Mouse (Mus musculus): ENCODE measurements around the gene Mex3d.

DNA sequence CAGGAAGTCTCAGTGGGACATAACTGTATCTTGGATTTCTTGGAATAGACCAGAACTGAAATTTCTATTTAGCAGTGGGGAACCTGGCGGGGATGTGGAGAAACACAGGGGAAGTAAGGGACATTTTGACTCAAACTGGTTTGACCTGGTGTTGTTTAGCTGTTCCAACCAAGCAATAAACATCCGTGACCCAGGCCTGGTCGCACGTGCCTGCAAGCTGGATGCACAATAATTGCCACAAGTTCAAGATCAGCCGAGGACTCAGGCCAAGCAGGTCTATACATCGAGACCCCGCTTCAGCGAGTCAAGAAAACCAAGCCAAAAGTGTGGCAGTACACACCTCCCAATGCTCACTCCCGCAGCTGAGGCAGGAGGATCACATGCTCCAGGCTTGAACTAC, 15.5 kb downstream of the Mex3d start:
- TF ChIP-seq CTCF (IDR thresholded peaks at IDR 0.05; ENCODE audit: insufficient read depth, low read depth, low read length) = no peak
- TF ChIP-seq POLR2A (IDR thresholded peaks at IDR 0.05; ENCODE audit: insufficient read depth, low read depth, low read length) = no peak

Data from olfactory bulb, adult 2 months (tissue).